Mouse (Mus musculus) mature B cell (primary cell): ENCODE results near the gene Etfa.

Source experiments
- in situ Hi-C: fragments of 300-500 bp; cut with MboI; formaldehyde crosslinking; loops from 2 replicates; pipeline ENCODE4 v1.14.3; 2019

The Etfa gene

GRCm38 (mm10) chr9:55511521-55511993 lies 486 bp downstream of the Etfa start:
- in situ Hi-C loops, result no loop called here

GRCm38 (mm10) chr9:55510651-55511235 lies 1.3 kb downstream of the Etfa start:
- in situ Hi-C loops, result no loop called here

GRCm38 (mm10) chr9:55509731-55510130 lies 2.3 kb downstream of the Etfa start:
- in situ Hi-C loops, result no loop called here

GRCm38 (mm10) chr9:55508701-55509100 lies 3.3 kb downstream of the Etfa start:
- in situ Hi-C loops, result no loop called here

- in situ Hi-C loops, result no loop called here
Observed at GRCm38 (mm10) chr9:55507922-55508321, 4.1 kb downstream of the Etfa start.

GRCm38 (mm10) chr9:55482116-55482515 lies 29.9 kb downstream of the Etfa start:
- in situ Hi-C loops, result no loop called here

GRCm38 (mm10) chr9:55478699-55479098 lies 33.3 kb downstream of the Etfa start:
- in situ Hi-C loops, result no loop called here

GRCm38 (mm10) chr9:55476084-55476483 lies 36.0 kb downstream of the Etfa start:
- in situ Hi-C loops, result no loop called here

GRCm38 (mm10) chr9:55468397-55468796 lies 43.6 kb downstream of the Etfa start:
- in situ Hi-C loops, result no loop called here

- in situ Hi-C loops, result no loop called here
Observed at GRCm38 (mm10) chr9:55453366-55453765, 58.7 kb downstream of the Etfa start.

GRCm38 (mm10) chr9:55452906-55453305 lies 59.1 kb downstream of the Etfa start:
- in situ Hi-C loops, result no loop called here

- in situ Hi-C loops, result no loop called here
Observed at GRCm38 (mm10) chr9:55451426-55451825, 60.6 kb downstream of the Etfa start.

- in situ Hi-C loops, result no loop called here
Observed at GRCm38 (mm10) chr9:55450035-55450434, 62.0 kb downstream of the Etfa start.

- in situ Hi-C loops, result no loop called here
Observed at GRCm38 (mm10) chr9:55449108-55449507, 62.9 kb downstream of the Etfa start.

- in situ Hi-C loops, result no loop called here
Observed at GRCm38 (mm10) chr9:55447509-55447908, 64.5 kb downstream of the Etfa start.

- in situ Hi-C loops, result no loop called here
Observed at GRCm38 (mm10) chr9:55439206-55439780, 72.8 kb downstream of the Etfa start.

- in situ Hi-C loops, result no loop called here
Observed at GRCm38 (mm10) chr9:55438433-55438832, 73.6 kb downstream of the Etfa start.

- in situ Hi-C loops, result no loop called here
Observed at GRCm38 (mm10) chr9:55433875-55434274, 78.2 kb downstream of the Etfa start.

GRCm38 (mm10) chr9:55432306-55433289 lies 79.4 kb downstream of the Etfa start:
- in situ Hi-C loops, result no loop called here

GRCm38 (mm10) chr9:55430133-55430532 lies 81.9 kb downstream of the Etfa start:
- in situ Hi-C loops, result no loop called here

GRCm38 (mm10) chr9:55429242-55429975 lies 82.6 kb downstream of the Etfa start:
- in situ Hi-C loops, result no loop called here

GRCm38 (mm10) chr9:55425271-55425810 lies 86.7 kb downstream of the Etfa start:
- in situ Hi-C loops, result no loop called here
